Mouse (Mus musculus): ENCODE data around the gene Matn3.

Matn3 gene

DNA sequence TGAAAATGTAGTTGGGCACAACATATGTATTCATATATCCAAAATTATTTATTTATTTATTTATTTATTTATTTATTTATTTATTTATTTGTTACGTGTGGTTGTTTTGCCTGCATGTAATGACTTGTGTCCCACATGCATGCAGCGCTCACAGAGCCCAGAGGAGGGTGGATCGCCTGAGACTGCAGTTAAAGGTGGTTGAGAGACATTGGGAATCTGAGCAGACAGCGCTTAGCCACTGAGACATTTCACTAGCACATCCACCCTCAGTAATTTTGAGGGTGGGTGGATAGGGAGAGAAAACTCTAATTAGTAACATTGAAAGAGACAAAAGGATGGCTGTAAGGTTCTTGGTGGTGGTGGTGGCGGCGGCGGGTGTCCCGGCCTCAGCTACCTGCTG is 72.7 kb downstream of the Matn3 start:
- in situ Hi-C loops (cut with MboI, MseI) = no loop called here

DNA sequence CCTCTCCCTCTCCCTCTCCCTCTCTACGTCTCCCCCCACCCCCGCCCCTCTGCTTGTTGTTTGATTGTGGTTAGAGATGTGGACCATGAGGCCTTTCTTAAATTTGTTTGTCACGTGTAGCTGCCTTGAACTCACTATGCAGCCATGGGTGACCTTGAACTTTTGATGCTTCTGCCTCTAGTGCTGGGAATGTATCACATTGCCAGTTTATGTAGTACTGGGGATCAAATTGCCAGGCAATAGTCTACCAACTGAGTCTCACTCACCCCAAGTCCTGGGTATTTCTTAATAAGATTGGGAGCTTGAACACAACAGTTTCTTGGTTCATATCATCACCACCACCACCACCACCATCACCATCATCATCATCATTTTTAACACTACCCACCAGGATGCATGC is 73.3 kb downstream of the Matn3 start:
- in situ Hi-C loops (cut with MboI, MseI) = no loop called here

Measured in regulatory T cell (primary cell).